Comparison of ENCODE assay signal across 18 mouse cellular contexts in the genomic region with DNA sequence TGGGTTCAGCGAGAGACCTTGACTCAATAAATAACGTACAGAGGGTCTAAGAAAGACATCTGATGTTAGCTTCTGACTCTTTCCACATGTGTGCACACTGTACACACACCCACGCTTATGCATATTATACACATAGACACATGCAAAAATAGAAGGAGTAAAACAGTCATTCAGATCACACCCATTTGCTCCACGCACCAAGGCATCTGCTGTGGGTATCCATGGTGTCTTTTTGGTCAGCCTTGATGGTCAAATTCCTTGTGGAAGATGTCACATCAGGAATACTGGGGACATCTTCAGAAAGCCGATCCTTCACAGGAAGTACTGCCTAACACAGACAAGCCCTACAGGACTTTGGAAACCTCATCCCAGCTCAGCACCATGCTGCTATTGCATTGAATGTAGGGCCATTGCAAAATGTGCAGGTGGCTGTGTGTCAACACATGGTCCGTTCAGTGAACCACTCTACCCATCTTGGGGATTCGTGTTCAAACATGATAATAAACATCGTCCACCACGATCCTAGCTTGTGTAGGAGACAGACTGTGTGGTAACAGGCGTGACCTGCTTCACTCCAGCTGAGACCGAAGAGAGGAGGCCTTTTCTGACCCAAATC.
DNase-seq lines count a peak whose midpoint lies in the region; ATAC-seq and TF ChIP-seq lines count a peak whose summit lies in the region.
"Had no signal": no experiment of that assay in that cellular context is flagged by ENCODE, and none has a peak within 500 bp of the region (broad histone marks: within the 10 kb centered on the region; RNA-seq: fewer than 3 reads in every experiment).

No protein-coding gene starts in this region.

- no peak for TF ChIP-seq CTCF in lung, embryonic 14.5 days (IDR thresholded peaks at IDR 0.05; ENCODE audit: low read depth)

- no peaks in the 10 kb centered on the region for H3K9me3 ChIP-seq in heart, embryonic 11.5 days (replicated peaks; ENCODE audit: control insufficient read depth, low read length)
- no peaks in the 10 kb centered on the region for H3K9me3 ChIP-seq in lung, embryonic 14.5 days (ENCODE audit: low read depth, low read length)
- H3K9me3 ChIP-seq in embryonic facial prominence, embryonic 12.5 days: no peaks in the 10 kb centered on the region
- H3K9me3 ChIP-seq in stomach, embryonic 14.5 days (ENCODE audit: control insufficient read depth, low read depth, low read length): no peaks in the 10 kb centered on the region
- H3K9me3 ChIP-seq in midbrain, embryonic 14.5 days (ENCODE audit: control insufficient read depth, low read length): no peaks in the 10 kb centered on the region
- H3K9me3 ChIP-seq: forebrain, embryonic 10.5 days; G1E; heart, embryonic 15.5 days; hindbrain, embryonic 10.5 days had no signal

- H3K9ac ChIP-seq in heart, embryonic 11.5 days (ENCODE audit: low read depth, low read length): no peak overlapping the region
- H3K9ac ChIP-seq in lung, embryonic 14.5 days: no peak overlapping the region
- no peak overlapping the region for H3K9ac ChIP-seq in embryonic facial prominence, embryonic 12.5 days
- no peak overlapping the region for H3K9ac ChIP-seq in stomach, embryonic 14.5 days (replicated peaks; ENCODE audit: low read depth, low read length)
- no peak overlapping the region for H3K9ac ChIP-seq in midbrain, embryonic 14.5 days (replicated peaks; ENCODE audit: low read length)
- H3K9ac ChIP-seq: forebrain, postnatal 0 days; heart, embryonic 15.5 days had no signal

- no peaks in the 10 kb centered on the region for H3K36me3 ChIP-seq in heart, embryonic 11.5 days (ENCODE audit: control insufficient read depth, insufficient read depth, low read length)
- H3K36me3 ChIP-seq in lung, embryonic 14.5 days (ENCODE audit: insufficient read depth): no peaks in the 10 kb centered on the region
- no peaks in the 10 kb centered on the region for H3K36me3 ChIP-seq in embryonic facial prominence, embryonic 12.5 days
- H3K36me3 ChIP-seq in stomach, embryonic 14.5 days (ENCODE audit: control insufficient read depth, insufficient read depth, low read length): no peaks in the 10 kb centered on the region
- no peaks in the 10 kb centered on the region for H3K36me3 ChIP-seq in midbrain, embryonic 14.5 days (ENCODE audit: control insufficient read depth, insufficient read depth, low read length)
- H3K36me3 ChIP-seq: forebrain, embryonic 10.5 days; G1E; heart, embryonic 15.5 days; hindbrain, embryonic 10.5 days had no signal

- no peak overlapping the region for H3K4me3 ChIP-seq in heart, embryonic 11.5 days (ENCODE audit: low read depth, low read length)
- no peak overlapping the region for H3K4me3 ChIP-seq in lung, embryonic 14.5 days (ENCODE audit: low read depth, low read length)
- no peak overlapping the region for H3K4me3 ChIP-seq in embryonic facial prominence, embryonic 12.5 days
- no peak overlapping the region for H3K4me3 ChIP-seq in stomach, embryonic 14.5 days (ENCODE audit: low read depth, low read length)
- no peak overlapping the region for H3K4me3 ChIP-seq in midbrain, embryonic 14.5 days (replicated peaks; ENCODE audit: low read depth, low read length)
- H3K4me3 ChIP-seq: forebrain, embryonic 10.5 days; heart, embryonic 15.5 days; hindbrain, embryonic 10.5 days had no signal

- DNase-seq in heart, postnatal 25 days (ENCODE audit: low spot score): no peak
- no peak for DNase-seq in lung, embryonic 14.5 days
- DNase-seq in lung, postnatal 14 days: no peak
- no peak for DNase-seq in cerebellum, adult 9-11 months
- DNase-seq in midbrain, embryonic 14.5 days: no peak
- DNase-seq: adrenal gland, postnatal 14 days; cerebellum, postnatal 10 days; forebrain, postnatal 0 days; gastrocnemius, postnatal 36 days; lung, adult 2 months; right cerebral cortex, adult 18-20 months had no signal

- peaks cover 14% of the 10 kb centered on the region for H3K4me1 ChIP-seq in heart, embryonic 11.5 days (ENCODE audit: control insufficient read depth, insufficient read depth, low read length)
- H3K4me1 ChIP-seq in lung, embryonic 14.5 days (ENCODE audit: insufficient read depth): peaks cover 29% of the 10 kb centered on the region
- H3K4me1 ChIP-seq in embryonic facial prominence, embryonic 12.5 days: peaks cover 34% of the 10 kb centered on the region
- peaks cover 18% of the 10 kb centered on the region for H3K4me1 ChIP-seq in stomach, embryonic 14.5 days (ENCODE audit: control insufficient read depth, insufficient read depth, low read length)
- peaks cover 7% of the 10 kb centered on the region for H3K4me1 ChIP-seq in midbrain, embryonic 14.5 days (ENCODE audit: control insufficient read depth, insufficient read depth, low read length)

- peak overlapping the region; percentile 5; the same call in 1 of the 2 replicates for H3K27ac ChIP-seq in heart, embryonic 11.5 days (ENCODE audit: low read depth, low read length)
- H3K27ac ChIP-seq in lung, embryonic 14.5 days (ENCODE audit: low read depth): peak overlapping the region; percentile 72
- H3K27ac ChIP-seq in embryonic facial prominence, embryonic 12.5 days: 0 out of 2 replicates have a peak overlapping the region, but pooled peaks have one; percentile 74
- H3K27ac ChIP-seq in stomach, embryonic 14.5 days (ENCODE audit: low read length): peak overlapping the region; percentile 13; the same call in 1 of the 2 replicates
- no peak overlapping the region for H3K27ac ChIP-seq in midbrain, embryonic 14.5 days (replicated peaks; ENCODE audit: low read depth, low read length)
- H3K27ac ChIP-seq: forebrain, embryonic 10.5 days; hindbrain, embryonic 10.5 days had no signal

- H3K4me2 ChIP-seq in heart, embryonic 11.5 days: no peak overlapping the region
- peak overlapping the region; percentile 34; the same call in 1 of the 2 replicates for H3K4me2 ChIP-seq in lung, embryonic 14.5 days
- H3K4me2 ChIP-seq in embryonic facial prominence, embryonic 12.5 days (replicated peaks): no peak overlapping the region
- H3K4me2 ChIP-seq in stomach, embryonic 14.5 days (replicated peaks; ENCODE audit: low read depth, low read length): no peak overlapping the region
- H3K4me2 ChIP-seq in midbrain, embryonic 14.5 days (ENCODE audit: low read length): no peak overlapping the region
- H3K4me2 ChIP-seq: heart, embryonic 15.5 days had no signal

- no peak for ATAC-seq in heart, embryonic 11.5 days (replicated peaks; ENCODE audit: insufficient number of reproducible peaks, low FRiP score, low TSS enrichment)
- ATAC-seq in lung, embryonic 14.5 days (ENCODE audit: insufficient read depth): peak; percentile 43
- ATAC-seq in embryonic facial prominence, embryonic 12.5 days (ENCODE audit: insufficient number of reproducible peaks, insufficient read depth, low FRiP score, low TSS enrichment): no peak
- ATAC-seq in stomach, embryonic 14.5 days (ENCODE audit: insufficient number of reproducible peaks, insufficient read depth, low FRiP score, low read depth): 0 out of 2 replicates have a peak, but pooled peaks have one; percentile 14
- no peak for ATAC-seq in midbrain, embryonic 14.5 days (ENCODE audit: low FRiP score, low TSS enrichment)
- ATAC-seq: forebrain, postnatal 0 days had no signal

- WGBS in heart, embryonic 11.5 days (ENCODE audit: insufficient replicate concordance): 74% methylated on average over 11 of the region's 11 CpGs
- WGBS in lung, embryonic 14.5 days: 41% methylated on average over 11 of the region's 11 CpGs
- 77% methylated on average over 11 of the region's 11 CpGs for WGBS in embryonic facial prominence, embryonic 12.5 days
- 49% methylated on average over 11 of the region's 11 CpGs for WGBS in stomach, embryonic 14.5 days
- WGBS in midbrain, embryonic 14.5 days: 86% methylated on average over 11 of the region's 11 CpGs

- intact Hi-C loops in heart, postnatal 25 days (cut with DNase I): no loop called here

- H3K27me3 ChIP-seq in heart, embryonic 11.5 days (ENCODE audit: control insufficient read depth, insufficient read depth, low read length): no peaks in the 10 kb centered on the region
- no peaks in the 10 kb centered on the region for H3K27me3 ChIP-seq in lung, embryonic 14.5 days (ENCODE audit: insufficient read depth, low read length)
- H3K27me3 ChIP-seq in embryonic facial prominence, embryonic 12.5 days: no peaks in the 10 kb centered on the region
- H3K27me3 ChIP-seq in stomach, embryonic 14.5 days (ENCODE audit: control insufficient read depth, insufficient read depth, low read length): no peaks in the 10 kb centered on the region
- no peaks in the 10 kb centered on the region for H3K27me3 ChIP-seq in midbrain, embryonic 14.5 days (ENCODE audit: control insufficient read depth, insufficient read depth, low read length)
- H3K27me3 ChIP-seq: heart, embryonic 15.5 days had no signal

Comparison
In these comparisons a context has a peak if more than half of its experiments do, and no peak if none do; other contexts are left out.
1. ATAC-seq: peak in lung, embryonic 14.5 days (single experiment) and stomach, embryonic 14.5 days (single experiment); none in heart, embryonic 11.5 days (single experiment), embryonic facial prominence, embryonic 12.5 days (single experiment) and midbrain, embryonic 14.5 days (single experiment).